Mouse (Mus musculus) heart, postnatal 0 days (tissue): ENCODE measurements around the gene Ap1m2.
"Not testable (repeated sequence)": the region's sequence is repeated elsewhere in the genome, so short reads cannot be mapped to it uniquely, and the experiment has no call there.

Experiments used
- CTCF ChIP-seq: IDR thresholded peaks from 2 replicates; pipeline ENCODE4 v1.5.1; 2016; ENCODE audit warnings: antibody characterized with exemption, control low read depth, low read depth
- EP300 ChIP-seq: IDR thresholded peaks from 2 replicates; pipeline ENCODE4 v1.6.1; 2016; ENCODE audit warnings: antibody characterized with exemption, low read depth

- TF ChIP-seq CTCF, EP300: not testable (repeated sequence)
Observed at GRCm38 (mm10) chr9:21322917-21323297, 10.8 kb upstream of the Ap1m2 start.
